Mouse (Mus musculus): ENCODE data around the gene Fam104a. TPM values are rescaled to one million over a fixed set of nuclear protein-coding genes. Genes with fewer than 3 reads are reported as not detected.

Fam104a gene
- total RNA-seq, 2 experiments from 2014 or later = 31.8 to 33.9 TPM

DNA sequence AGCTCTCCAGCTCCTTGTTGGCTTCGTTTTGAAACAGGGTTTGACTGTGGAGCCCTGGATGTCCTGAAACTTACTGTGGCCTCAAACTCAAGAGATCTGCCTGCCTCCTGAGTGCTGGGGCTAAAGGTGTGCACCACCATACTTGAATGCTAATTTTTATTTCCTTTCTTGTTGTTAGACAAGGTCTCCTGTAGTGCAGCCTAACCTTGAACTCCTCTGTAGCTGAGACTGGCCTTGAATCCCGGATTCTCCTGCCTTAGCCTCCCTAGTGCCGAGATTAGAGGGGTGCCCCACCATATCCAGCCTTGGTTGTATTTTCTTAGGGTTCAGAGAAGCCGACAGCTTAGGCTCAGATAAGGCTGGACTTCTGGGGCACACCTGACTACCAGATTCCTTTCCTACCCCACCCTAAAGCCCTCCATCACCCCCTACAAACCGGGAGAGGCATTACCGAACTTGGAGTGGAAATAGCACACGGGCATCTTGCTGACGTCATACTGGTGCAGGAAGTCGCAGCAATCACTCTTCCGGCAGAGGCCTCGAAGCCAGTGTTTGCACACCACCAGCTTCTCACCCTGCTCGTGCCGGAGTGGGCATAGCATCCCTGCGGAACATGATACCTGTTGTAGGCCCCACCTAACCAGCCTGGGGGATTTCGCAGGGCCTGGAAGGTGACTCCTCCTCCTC, 22.2 kb upstream of the Fam104a start:
- DNase-seq (ENCODE audit: low spot score in 2 of 2) = no peak

DNA sequence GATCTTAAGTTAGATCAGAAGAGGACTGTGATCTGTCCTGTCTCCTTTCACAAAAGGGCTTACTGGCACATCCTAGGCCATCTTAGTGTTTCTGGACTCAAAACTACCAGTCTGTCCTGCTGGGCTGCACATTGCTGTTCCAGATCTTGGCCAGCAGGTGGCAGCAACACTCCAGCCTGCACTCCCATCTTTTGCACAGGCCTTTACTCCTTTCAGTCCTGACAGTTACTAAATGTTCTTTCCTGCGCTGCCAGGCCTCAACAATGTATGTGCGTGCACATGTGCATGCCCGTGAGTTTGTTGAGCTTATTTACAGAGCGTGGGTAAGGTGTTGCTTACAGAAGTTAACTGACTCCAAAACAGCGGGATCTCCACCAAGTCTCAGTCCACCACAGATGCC, 19.8 kb upstream of the Fam104a start:
- peak; percentile 75 to 81 for DNase-seq (ENCODE audit: low spot score in 2 of 2)

GRCm38 (mm10) chr11:113699643-113700042, 15.7 kb upstream of the Fam104a start:
- no peak for DNase-seq (ENCODE audit: low spot score in 2 of 2)

GRCm38 (mm10) chr11:113698013-113698545, 14.1 kb upstream of the Fam104a start:
- DNase-seq (ENCODE audit: low spot score in 2 of 2) = no peak

GRCm38 (mm10) chr11:113697571-113697970, 13.6 kb upstream of the Fam104a start:
- DNase-seq (ENCODE audit: low spot score in 2 of 2) = no peak

- no peak for DNase-seq (ENCODE audit: low spot score in 2 of 2)
Observed at GRCm38 (mm10) chr11:113691851-113692250, 7.9 kb upstream of the Fam104a start.

- DNase-seq (ENCODE audit: low spot score in 2 of 2) = no peak
Observed at GRCm38 (mm10) chr11:113691318-113691717, 7.4 kb upstream of the Fam104a start.

DNA sequence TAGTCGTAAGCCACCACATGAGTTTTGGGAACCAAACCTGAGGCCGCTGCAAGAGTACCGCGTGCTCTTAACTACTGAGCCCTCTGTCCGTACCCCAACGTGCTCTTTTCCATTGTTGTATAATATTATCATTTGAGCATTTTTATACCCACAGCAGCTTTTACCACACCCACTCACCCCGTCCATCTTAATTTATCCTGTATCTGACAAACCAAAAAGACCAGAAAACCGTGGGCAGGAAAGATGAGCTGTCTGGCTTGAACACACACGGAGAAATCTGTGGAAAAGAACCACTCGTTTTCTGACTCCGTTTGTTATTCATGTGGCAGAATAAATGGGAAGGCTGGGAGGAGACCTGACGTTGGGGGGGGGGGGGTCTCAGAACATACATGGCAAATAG, 6.6 kb upstream of the Fam104a start:
- DNase-seq (ENCODE audit: low spot score in 2 of 2) = peak in 1 of 2 experiments; percentile 27

GRCm38 (mm10) chr11:113687031-113687430, 3.1 kb upstream of the Fam104a start:
- no peak for DNase-seq (ENCODE audit: low spot score in 2 of 2)

DNA sequence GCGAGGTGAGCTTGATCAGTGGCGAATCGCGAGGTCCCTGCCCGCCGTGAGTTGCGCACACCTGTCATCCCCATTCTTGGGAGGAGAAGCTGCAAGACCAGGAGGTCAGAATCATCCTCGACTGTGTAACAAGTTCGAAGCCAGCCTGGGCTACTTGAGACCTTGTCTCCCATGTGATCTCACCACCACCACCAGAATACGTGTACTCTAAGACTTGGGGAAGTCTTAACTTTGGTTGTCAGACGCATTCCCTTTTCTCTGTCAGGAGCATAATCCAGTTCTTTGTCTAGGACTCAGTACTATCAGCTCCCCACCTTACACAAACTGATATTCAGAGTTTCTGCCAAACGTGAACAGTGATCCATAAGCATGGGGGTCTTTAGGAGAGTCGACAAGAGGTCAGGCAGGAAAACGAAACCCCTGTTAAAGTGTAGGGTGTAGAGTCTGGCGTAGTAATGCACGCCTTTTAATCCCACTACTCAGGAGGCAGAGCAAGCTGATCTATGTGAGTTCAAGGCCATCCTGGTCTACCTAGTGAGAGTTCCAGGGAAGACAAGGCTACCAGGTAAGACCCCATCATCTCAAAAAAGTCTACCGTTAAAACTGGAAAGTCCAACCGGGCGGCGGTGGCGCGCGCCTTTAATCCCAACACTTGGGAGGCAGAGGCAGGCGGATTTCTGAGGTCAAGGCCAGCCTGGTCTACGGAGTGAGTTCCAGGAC, 912 bp upstream of the Fam104a start:
- no peak for DNase-seq (ENCODE audit: low spot score in 2 of 2)

GRCm38 (mm10) chr11:113683627-113683956, 363 bp downstream of the Fam104a start:
- no peak for DNase-seq (ENCODE audit: low spot score in 2 of 2)

GRCm38 (mm10) chr11:113682897-113683626, 893 bp downstream of the Fam104a start:
- no peak for DNase-seq (ENCODE audit: low spot score in 2 of 2)

DNA sequence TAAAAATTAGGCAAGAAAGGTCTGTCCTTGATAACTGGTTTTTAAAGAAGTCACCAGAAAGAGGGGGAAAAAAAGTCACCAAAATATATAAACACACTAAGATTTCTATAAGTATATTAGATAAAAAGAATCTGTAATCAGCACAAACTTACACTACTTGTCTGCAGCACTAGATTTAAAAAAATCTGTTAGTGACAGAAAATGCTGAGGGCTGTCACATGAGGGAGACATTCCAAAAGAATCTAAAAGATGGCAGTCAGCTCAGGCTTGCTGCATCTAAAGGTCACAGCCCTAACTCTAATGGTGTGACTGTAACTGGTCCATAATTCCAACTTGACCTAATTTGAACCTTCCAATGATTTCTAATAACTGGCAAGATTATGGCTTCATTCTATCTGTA, 2.0 kb downstream of the Fam104a start:
- no peak for DNase-seq (ENCODE audit: low spot score in 2 of 2)

DNA sequence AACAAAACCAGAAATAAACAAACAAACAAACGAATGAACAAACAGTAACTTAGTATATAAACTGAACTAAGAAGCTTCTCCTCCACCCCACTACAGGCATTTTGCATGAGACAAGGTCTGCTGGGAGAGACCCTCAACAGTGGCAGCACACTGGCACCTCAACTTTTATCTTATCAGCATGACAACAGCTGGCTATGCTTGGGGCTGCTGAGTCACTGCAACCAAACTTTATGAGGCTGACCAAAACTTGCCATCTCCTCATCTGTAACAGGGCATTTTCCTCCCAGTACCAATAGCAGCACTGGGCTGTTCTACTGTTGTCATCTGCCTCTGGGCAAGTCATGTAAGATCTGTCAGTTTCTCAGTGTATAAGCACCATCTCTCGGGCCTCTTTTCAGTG, 3.0 kb downstream of the Fam104a start:
- no peak for DNase-seq (ENCODE audit: low spot score in 2 of 2)

GRCm38 (mm10) chr11:113678373-113678772, 5.6 kb downstream of the Fam104a start:
- DNase-seq (ENCODE audit: low spot score in 2 of 2) = no peak

DNA sequence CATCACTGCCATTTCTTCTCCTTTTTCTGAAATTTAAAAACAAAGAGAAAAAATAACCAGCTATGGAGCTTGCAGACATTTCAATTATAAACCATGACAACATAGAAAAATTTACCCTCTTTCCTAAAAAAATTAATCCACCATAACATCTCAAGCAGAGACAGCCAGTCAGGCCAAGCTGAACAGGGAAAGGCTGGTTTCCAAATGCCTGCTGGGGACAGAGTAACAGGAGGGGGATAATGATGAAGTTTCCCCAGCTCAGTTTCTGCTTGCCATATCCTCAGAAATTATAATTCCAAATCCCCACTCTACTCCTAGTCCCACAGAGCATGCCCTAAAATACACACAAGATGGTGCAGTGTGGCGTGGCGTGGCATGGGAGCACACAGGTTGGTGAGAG, 6.6 kb downstream of the Fam104a start:
- DNase-seq (ENCODE audit: low spot score in 2 of 2) = no peak

DNA sequence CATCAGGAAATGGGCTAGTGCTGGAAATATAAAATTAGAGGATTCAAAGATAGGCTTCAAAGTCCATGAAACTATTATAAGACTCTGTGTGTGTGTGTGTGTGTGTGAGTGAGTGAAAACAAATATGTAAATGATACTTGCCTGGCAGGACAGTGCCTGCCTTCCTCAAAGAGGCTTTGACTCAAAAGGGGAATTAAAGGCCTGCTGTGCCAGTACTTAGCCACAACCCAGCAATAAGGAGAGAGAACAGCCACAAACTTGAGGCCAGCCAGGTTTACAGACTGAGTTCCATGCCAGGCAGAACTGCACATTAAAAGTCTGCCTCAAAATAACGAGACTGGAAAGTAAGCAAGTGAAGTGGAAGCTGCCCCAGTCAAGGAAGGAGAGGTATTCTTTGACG, 7.1 kb downstream of the Fam104a start:
- no peak for DNase-seq (ENCODE audit: low spot score in 2 of 2)

GRCm38 (mm10) chr11:113674595-113674994, 9.4 kb downstream of the Fam104a start:
- no peak for DNase-seq (ENCODE audit: low spot score in 2 of 2)

GRCm38 (mm10) chr11:113673614-113674013, 10.3 kb downstream of the Fam104a start:
- no peak for DNase-seq (ENCODE audit: low spot score in 2 of 2)

DNA sequence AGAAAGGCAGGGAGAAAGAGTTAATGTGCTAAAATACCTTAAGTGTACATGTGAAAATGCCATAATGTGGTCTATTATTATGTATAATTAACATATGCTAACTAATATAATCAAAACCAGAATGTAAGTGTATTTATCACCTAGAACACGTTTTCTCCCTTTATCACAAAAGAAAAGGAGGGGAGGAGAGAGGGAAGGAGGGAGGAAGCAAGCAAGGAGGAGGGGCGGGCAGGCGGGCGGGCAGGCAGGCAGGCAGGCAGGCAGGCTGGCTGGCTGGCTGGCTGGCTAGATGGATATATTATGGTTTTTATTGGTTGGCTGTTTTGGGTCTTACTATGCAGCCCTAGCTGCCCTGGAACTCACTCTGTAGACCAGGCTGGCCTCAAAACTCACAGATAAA, 14.2 kb downstream of the Fam104a start:
- DNase-seq (ENCODE audit: low spot score in 2 of 2) = no peak

DNA sequence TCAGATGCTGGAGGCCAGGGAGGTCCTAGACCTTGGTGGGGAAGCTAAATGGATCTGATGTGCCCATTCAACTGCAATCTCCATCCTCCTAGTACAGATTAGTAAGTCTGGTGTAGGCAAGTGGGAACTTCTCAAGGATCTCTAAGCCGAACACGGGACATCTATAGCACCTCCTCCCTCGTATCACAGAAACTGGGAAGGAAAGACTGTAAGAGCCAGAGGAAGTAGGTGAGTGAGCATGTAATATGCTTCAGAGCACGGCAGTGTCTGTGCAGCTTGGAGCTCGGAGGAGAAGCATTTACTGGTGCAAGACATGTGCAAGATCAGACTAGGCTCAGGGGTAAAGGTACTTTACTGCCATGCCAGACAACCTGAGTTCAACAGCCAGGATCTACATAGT, 15.1 kb downstream of the Fam104a start:
- DNase-seq (ENCODE audit: low spot score in 2 of 2) = no peak

DNA sequence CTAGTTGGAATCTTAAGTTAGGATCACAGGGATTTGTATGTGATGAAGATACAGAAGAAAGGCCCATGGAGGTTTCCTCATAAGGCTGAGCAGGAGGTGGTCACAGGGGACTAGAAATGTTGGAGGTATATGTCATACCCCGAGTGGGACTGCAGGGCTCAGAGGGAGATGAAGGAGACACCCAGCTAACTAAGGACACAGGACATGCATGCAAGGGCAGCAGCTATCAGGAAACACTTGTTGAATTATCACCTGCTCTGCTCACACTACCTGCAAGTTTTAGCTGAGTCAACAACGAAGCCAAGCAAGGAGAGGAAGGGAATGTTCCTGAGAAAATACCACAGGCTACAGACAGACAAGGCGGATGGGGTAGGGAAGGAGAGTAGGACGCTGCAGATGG, 16.3 kb downstream of the Fam104a start:
- no peak for DNase-seq (ENCODE audit: low spot score in 2 of 2)

All from left cerebral cortex, adult 18-20 months (tissue).